Mouse (Mus musculus): ENCODE measurements around the gene Gm10778. TPM values are rescaled to one million over a fixed set of nuclear protein-coding genes. Genes with fewer than 3 reads are reported as not detected.

Gene Gm10778
- total RNA-seq, 2 experiments from 2014 or later, result 4.3 to 5.0 TPM

DNA sequence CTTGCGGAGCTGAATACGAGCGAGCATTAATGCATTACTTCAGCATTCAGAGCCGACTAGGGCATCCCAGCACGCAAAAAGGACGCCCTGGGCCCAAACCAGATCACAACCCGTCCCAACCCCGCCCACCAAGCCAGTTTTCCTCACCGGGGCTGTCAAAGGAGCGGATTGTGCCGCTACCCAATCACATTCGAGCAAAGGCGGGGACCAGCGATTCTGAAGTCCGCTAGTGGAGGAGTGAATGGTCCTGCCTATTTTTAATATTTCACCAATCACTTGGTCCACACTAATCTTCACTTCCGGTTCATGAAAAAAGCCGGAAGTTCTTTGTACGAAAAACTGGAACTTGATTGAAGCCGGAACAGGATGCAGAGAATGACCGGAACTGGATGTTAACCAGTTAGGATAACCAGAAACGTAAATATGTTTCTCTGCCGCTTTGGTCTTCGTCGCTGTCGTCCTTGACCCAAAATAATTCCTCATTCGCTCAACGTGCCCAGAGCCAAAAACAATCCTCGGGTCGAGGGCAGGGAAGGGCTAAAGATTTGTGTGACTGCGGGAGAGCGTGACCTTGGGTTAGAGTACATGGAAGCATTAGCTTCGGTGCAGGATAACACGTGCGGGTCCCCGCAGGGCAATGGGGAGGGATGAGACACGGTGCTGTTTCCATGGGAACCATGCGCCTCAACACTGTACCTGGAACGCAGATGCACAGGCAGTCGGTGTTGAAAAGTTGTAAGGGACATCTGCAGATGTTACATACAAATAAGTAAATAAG lies 42.7 kb upstream of the Gm10778 start, which contains the start of gene BC025920:
Gene BC025920, plus strand, starts transcription at position 297 of the 778 bp plus-strand sequence.
- DNase-seq (ENCODE audit: extremely low spot score in 1 of 2, low spot score in 2 of 2), result peak; percentile 82 to 93
- intact Hi-C loops (cut with DNase I), result loop anchor here (1.0 to 2.0 kb wide), 4 partner anchors 21 to 104 kb away; partner anchors contain the start of gene Sirt6
- TF ChIP-seq CTCF (IDR thresholded peaks at IDR 0.05), result no peak
- H3K27ac ChIP-seq, result peak within 1 kb of the TSS; percentile 97
- H3K4me3 ChIP-seq, result peak within 1 kb of the TSS; percentile 80

DNA sequence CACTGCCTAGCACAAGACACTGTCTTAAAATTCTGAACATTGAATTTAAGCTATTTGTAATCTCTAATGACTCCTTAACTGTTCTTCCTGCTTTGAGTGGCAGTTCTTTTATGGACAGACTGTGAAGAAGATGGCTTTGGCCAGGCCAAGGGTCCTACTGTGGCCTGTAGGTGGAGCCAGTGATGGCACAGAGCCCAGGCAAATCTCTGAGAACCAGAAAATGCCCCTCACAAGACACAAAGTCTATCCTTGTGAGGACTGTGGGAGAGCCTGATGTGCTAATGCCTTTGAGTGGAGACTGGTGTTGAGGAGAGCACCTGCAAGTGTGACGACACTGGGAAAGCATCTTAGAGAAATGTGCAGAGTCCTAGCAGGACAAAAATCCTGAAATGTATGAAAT lies 40.6 kb upstream of the Gm10778 start:
- intact Hi-C loops (cut with DNase I), result no loop called here

GRCm38 (mm10) chr10:81612779-81613178 lies 36.1 kb upstream of the Gm10778 start:
- no peak overlapping the region for H3K27ac ChIP-seq
- no peak overlapping the region for H3K4me3 ChIP-seq
- DNase-seq (ENCODE audit: extremely low spot score in 1 of 2, low spot score in 2 of 2), result no peak
- TF ChIP-seq CTCF (IDR thresholded peaks at IDR 0.05), result no peak
- intact Hi-C loops (cut with DNase I), result no loop called here

More for the DNA sequence above, 40.6 kb upstream of the Gm10778 start:
- Histone ChIP-seq H3K4me3 (no peak overlapping the region), H3K27ac (no peak overlapping the region)
- DNase-seq (ENCODE audit: extremely low spot score in 1 of 2, low spot score in 2 of 2), result no peak
- TF ChIP-seq CTCF (IDR thresholded peaks at IDR 0.05), result peak; percentile 11

- Histone ChIP-seq H3K4me3 (no peak overlapping the region), H3K27ac (no peak overlapping the region)
- intact Hi-C loops (cut with DNase I), result no loop called here
- TF ChIP-seq CTCF (IDR thresholded peaks at IDR 0.05), result no peak
- no peak for DNase-seq (ENCODE audit: extremely low spot score in 1 of 2, low spot score in 2 of 2)
Measured at GRCm38 (mm10) chr10:81615486-81615885, 33.4 kb upstream of the Gm10778 start.

- no peak for DNase-seq (ENCODE audit: extremely low spot score in 1 of 2, low spot score in 2 of 2)
- no peak overlapping the region for H3K27ac ChIP-seq
- no peak for TF ChIP-seq CTCF (IDR thresholded peaks at IDR 0.05)
- intact Hi-C loops (cut with DNase I), result no loop called here
- no peak overlapping the region for H3K4me3 ChIP-seq
Measured at GRCm38 (mm10) chr10:81619976-81620375, 28.9 kb upstream of the Gm10778 start.

GRCm38 (mm10) chr10:81620786-81621185 lies 28.1 kb upstream of the Gm10778 start:
- TF ChIP-seq CTCF (IDR thresholded peaks at IDR 0.05), result no peak
- no peak overlapping the region for H3K27ac ChIP-seq
- no peak overlapping the region for H3K4me3 ChIP-seq
- intact Hi-C loops (cut with DNase I), result no loop called here
- no peak for DNase-seq (ENCODE audit: extremely low spot score in 1 of 2, low spot score in 2 of 2)

DNA sequence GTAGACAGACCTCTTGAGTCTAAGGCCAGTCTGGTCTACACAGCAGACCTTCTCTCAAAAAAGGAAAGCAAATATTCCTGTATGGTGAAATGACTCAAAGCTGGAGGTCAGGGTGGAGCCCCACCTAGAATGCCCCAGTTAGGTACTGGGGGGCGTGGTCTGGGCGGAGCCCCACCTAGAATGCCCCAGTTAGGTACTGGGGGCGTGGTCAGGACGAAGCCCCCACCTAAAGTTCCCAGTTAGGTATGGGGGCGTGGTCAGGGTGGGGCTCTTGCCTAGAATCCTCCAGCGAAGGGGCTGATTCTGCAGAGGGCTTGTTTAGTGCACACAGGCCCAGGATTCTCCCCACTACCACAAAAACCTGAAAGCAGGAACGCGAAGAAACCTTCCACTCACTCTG lies 25.4 kb upstream of the Gm10778 start:
- TF ChIP-seq CTCF (IDR thresholded peaks at IDR 0.05), result no peak
- H3K27ac ChIP-seq, result no peak overlapping the region
- intact Hi-C loops (cut with DNase I), result no loop called here
- no peak overlapping the region for H3K4me3 ChIP-seq
- DNase-seq (ENCODE audit: extremely low spot score in 1 of 2, low spot score in 2 of 2), result no peak

GRCm38 (mm10) chr10:81626101-81626993 lies 22.5 kb upstream of the Gm10778 start:
- intact Hi-C loops (cut with DNase I), result loop anchor here (2.0 kb wide), 1 partner anchor 20 kb away; the partner anchor contains the start of gene BC025920
- H3K27ac ChIP-seq, result peak overlapping the region; percentile 89

GRCm38 (mm10) chr10:81626994-81627835 lies 21.6 kb upstream of the Gm10778 start, which contains the start of gene Sirt6:
TSS of gene Sirt6 (minus strand) at chr10:81627797.
- Histone ChIP-seq H3K4me3 (peak within 1 kb of the TSS; percentile 73), H3K27ac (peak within 1 kb of the TSS; percentile 89)
- DNase-seq (ENCODE audit: extremely low spot score in 1 of 2, low spot score in 2 of 2), result peak; percentile 86 to 92
- no peak for TF ChIP-seq CTCF (IDR thresholded peaks at IDR 0.05)
- intact Hi-C loops (cut with DNase I), result loop anchor here (2.0 kb wide), 1 partner anchor 20 kb away; the partner anchor contains the start of gene BC025920

More at GRCm38 (mm10) chr10:81626101-81626993, 22.5 kb upstream of the Gm10778 start:
- TF ChIP-seq CTCF (IDR thresholded peaks at IDR 0.05), result no peak
- no peak for DNase-seq (ENCODE audit: extremely low spot score in 1 of 2, low spot score in 2 of 2)
- peak overlapping the region; percentile 73 for H3K4me3 ChIP-seq

DNA sequence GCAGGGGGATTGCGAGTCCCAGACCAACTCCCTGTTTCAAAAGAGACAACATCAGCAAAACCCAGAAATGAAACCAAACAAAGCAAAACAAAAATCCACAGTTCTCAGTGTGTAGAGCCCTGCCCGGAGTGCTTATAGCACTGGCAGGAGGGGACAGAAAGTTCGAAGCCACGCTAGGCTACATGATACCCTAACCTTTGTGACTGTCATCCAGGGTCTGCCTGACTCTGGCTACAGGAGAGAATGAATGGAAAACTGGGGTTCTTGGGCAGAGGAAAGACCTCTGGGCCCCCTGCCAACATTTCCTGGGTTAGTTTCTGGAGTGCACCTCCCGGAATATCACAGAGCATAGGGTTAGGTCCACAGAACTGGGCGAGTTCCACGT lies 21.0 kb upstream of the Gm10778 start:
- intact Hi-C loops (cut with DNase I), result loop anchor here (2.0 kb wide), 1 partner anchor 21 kb away; the partner anchor contains the start of gene BC025920
- no peak for TF ChIP-seq CTCF (IDR thresholded peaks at IDR 0.05)
- H3K27ac ChIP-seq, result peak overlapping the region; percentile 89
- H3K4me3 ChIP-seq, result peak overlapping the region; percentile 73
- DNase-seq (ENCODE audit: extremely low spot score in 1 of 2, low spot score in 2 of 2), result no peak

DNA sequence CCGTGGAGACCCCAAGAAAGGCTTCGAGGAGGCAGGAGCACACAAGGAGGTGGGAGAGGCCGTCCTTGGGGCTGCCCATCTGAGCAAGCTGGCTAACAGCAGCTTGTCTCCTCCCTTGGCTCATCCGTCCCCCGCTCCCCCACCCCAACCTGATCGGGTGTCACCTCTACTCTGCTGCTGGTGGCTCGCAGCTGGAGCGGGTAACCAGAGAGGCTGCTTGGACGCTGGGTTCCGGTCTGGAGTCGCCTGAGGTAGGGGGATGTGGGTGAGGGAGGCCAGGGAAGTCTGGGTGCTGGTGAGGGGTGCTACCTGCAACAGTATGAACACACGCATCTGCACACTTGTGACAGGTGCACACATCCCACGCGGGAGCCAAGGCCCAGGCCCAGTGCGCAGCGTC lies 20.5 kb upstream of the Gm10778 start, which contains the start of gene Ankrd24:
Gene Ankrd24, plus strand, starts transcription at position 151 of the 400 bp plus-strand sequence.
- TF ChIP-seq CTCF (IDR thresholded peaks at IDR 0.05), result no peak
- H3K4me3 ChIP-seq, result peak within 1 kb of the TSS; percentile 73
- DNase-seq (ENCODE audit: extremely low spot score in 1 of 2, low spot score in 2 of 2), result no peak
- intact Hi-C loops (cut with DNase I), result no loop called here
- peak within 1 kb of the TSS; percentile 89 for H3K27ac ChIP-seq

Measured in left cerebral cortex, adult 2 months (tissue).